Mouse (Mus musculus): ENCODE results near the gene Srd5a3.

Srd5a3 gene

GRCm38 (mm10) chr5:76199346-76199745 lies 59.3 kb downstream of the Srd5a3 start:
- DNase-seq: no peak

GRCm38 (mm10) chr5:76203171-76203570 lies 63.1 kb downstream of the Srd5a3 start:
- no peak for DNase-seq

All from thymus, postnatal 4 days (tissue).